Mouse (Mus musculus): ENCODE data around the gene Iqsec1.

The Iqsec1 gene

DNA sequence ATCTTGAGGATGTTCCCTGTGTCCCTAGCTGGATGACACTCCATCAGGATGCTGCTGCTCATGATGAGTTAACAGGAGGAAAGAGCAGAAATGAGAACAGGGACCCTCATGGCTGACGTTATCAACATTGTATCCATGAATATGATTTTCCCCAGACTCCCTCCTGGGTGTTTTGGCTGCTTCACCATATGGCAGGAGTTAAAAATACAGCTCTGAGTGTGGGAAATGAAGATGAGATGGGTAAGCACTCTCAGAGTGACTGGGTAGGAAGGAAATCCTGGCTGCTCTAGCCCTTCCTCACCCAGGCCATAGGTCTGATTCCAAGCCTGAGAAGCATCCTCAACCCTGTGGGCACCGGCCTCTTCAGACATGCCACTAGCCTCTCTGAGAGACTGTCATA, 14.2 kb downstream of the Iqsec1 start:
- ATAC-seq (ENCODE audit: insufficient number of reproducible peaks, low FRiP score, low TSS enrichment): no peak

DNA sequence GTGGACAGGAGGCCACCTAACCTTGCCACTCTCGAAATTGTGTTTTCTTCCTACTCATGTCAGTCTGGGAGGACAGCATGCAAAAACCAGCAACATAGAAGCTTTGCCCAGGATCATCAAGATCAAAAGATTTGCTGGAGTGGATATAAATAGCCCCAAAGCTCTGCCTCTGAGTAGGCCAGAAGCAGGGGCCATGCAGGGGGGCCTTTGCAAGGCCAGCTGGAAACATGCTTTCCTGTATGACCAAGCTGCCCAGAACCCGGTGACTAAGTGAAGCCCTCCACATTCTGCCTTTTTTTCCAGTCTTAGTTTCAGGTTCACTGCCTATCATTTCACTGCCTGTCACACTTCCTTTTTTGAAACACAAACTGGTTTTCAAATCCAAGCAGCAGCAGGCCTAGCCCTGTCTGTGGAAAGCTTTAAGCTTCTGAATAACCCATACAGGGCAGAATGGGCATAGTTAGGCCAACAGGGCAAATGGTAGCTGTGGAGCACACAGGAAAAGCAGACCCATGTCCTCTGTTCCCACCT, 19.1 kb downstream of the Iqsec1 start:
- no peak for ATAC-seq (ENCODE audit: insufficient number of reproducible peaks, low FRiP score, low TSS enrichment)

DNA sequence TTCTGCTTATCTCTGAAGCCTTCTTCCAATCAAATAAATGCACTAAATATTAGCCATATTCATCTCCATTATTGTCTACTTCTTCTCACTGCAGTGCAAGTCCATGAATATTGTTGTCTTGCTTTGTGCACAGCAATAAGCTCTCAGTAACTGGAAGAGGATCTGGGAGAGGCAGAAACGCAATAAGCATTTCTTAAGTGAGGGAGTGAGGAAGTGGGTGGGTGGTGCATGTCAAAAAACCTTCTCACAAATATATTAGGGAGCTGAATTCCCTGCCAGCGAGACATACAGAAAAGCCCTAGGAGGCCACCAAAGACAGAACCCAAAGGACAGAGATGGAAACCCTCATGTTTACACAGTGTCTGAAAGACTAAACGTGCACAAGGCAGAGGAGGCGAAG, 35.1 kb downstream of the Iqsec1 start:
- no peak for ATAC-seq (ENCODE audit: insufficient number of reproducible peaks, low FRiP score, low TSS enrichment)

DNA sequence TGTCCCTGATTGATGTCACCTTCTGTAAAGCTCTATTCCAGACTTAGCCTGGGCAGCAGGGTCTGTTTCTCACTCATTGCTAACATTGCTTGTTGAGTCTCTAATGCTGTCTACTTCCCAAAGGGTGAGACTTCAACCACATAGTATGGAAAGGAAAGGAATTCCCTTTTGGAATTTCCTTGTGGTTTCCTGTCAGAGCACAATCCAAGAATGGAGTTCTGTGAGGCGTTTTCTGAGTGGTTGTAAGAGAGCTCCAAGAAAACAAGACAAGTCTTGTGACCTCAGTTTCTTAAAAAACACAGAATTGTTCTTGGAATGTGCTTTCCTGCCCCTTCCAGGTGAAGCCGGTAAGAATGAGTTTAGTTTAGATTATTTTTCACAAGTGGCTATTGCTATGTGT, 37.5 kb downstream of the Iqsec1 start:
- ATAC-seq (ENCODE audit: insufficient number of reproducible peaks, low FRiP score, low TSS enrichment): no peak

DNA sequence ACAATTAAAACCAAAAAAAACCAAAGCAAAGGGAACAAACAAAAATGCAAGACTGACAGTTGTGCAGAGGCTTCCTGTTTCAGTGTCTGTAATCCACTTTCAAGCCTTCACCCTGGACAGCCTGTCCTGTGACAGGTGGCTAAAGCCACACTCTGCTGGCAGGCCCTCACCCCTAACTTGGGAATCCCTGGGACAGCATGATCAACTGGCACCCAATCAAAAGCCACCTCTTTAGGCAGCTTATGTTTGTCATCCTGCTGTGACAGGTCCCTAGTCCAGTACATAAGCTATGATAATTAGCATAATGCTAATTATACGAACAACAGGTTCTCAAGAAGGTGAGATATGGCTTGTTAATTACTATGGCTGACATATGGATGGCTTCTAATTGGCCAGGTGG, 40.4 kb downstream of the Iqsec1 start:
- ATAC-seq (ENCODE audit: insufficient number of reproducible peaks, low FRiP score, low TSS enrichment): no peak

DNA sequence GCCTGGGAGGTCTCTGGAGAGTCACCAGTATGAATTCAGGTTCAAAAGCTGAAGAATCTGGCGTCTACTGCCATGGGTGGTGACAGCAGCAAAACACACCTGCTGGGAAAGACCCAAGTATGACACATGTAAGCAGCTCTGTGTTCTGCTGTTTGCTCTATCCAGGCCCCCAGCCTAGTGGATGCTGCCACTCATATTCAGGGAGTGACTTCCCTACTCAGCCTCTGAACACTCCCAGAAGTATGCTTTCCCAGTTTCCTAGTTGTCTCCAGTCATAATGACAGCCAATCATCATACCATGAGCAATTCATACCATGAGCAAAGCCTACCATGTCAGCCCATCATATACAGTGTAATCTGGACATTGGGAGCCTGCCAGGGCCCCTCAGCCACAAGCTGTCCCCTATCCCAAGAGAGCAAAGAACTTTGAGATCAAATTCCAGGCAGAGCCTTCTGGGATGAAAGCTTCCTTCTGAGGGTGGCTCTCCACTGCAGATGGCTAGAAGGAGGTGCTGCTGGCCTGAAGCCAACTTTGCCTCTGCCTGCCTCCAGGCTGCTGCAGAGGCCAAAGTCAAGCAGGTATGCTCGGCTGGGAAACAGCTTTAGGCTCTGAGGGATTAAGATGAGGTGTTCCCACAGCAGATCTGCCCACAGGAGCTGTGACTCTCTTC, 42.8 kb downstream of the Iqsec1 start:
- 0 out of 2 replicates have a peak, but pooled peaks have one; percentile 37 for ATAC-seq (ENCODE audit: insufficient number of reproducible peaks, low FRiP score, low TSS enrichment)

DNA sequence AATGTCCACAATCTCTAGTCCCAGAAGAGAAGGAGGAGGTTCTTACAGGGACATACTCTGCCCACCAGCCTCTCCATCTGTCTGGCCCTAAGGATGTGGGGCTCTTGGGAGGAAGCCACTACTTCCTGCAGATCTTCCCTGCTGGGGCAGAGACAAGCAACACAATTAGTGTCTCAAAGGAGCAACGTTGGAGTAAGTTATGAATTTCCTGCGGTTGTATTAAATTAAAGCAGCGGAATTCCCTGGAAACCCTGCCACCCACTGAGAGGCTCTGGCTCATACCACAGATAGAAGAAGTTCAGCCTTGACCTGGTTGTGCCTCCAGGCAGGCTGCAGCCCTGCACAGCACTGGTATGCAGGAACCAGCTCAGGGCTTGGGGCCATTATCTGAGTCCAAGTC, 47.2 kb downstream of the Iqsec1 start:
- ATAC-seq (ENCODE audit: insufficient number of reproducible peaks, low FRiP score, low TSS enrichment): no peak

DNA sequence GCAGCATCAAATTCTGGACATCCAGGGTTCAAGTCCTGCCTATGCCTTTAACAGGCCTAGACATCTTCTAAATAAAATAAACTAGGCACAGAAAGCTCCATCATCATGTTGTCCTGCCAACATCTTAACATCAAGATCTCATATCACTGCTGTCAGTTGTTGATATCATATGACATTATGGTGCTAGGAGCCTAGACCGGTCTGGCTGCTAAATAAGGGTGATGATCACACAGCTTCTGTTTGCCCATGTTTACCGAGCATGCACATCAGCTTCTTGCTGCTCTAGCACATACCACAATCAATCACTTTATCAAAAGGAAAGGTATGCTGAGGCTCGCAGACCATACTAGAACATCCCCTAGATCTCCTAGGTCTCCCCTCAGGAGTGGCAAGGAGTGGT, 54.8 kb downstream of the Iqsec1 start:
- no peak for ATAC-seq (ENCODE audit: insufficient number of reproducible peaks, low FRiP score, low TSS enrichment)

DNA sequence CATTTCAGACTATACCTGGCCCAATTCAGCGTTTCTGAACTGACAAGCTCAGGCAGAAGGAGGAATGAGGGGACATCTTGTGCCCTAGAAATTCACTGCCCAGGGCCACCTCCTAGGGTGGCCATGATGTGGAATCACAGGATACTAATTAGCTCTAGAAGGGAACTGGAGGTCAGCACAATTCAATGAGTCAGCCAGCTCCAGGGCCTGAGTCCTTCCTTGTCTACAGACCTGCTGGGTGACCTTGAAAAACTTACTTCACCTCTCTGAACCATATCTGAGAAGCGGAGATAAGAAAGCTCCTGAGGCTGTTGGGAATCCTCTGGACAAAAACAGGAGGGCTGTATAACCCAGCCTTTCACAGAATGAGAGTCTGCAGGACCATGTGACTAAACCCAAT, 59.7 kb downstream of the Iqsec1 start:
- ATAC-seq (ENCODE audit: insufficient number of reproducible peaks, low FRiP score, low TSS enrichment): no peak

DNA sequence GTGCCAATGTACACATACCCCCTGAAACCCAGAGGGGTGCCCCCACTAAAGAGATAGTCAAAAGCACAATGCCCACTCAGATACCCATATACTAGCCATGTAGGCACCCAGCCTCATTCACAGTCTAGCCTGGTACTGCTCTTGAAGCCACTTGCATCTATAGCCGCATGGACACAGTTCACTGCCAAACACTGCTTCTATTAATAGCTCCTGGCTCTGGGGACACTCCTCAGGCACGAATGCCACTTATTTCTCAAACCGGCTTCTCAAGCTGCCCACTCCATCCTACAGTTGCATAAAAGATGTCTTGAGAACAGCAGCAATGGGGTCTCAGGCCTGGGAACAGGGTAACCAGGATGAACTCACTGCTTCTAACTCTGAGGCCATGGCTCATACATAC, 63.0 kb downstream of the Iqsec1 start:
- ATAC-seq (ENCODE audit: insufficient number of reproducible peaks, low FRiP score, low TSS enrichment): peak; percentile 34; the same call in 1 of the 2 replicates

DNA sequence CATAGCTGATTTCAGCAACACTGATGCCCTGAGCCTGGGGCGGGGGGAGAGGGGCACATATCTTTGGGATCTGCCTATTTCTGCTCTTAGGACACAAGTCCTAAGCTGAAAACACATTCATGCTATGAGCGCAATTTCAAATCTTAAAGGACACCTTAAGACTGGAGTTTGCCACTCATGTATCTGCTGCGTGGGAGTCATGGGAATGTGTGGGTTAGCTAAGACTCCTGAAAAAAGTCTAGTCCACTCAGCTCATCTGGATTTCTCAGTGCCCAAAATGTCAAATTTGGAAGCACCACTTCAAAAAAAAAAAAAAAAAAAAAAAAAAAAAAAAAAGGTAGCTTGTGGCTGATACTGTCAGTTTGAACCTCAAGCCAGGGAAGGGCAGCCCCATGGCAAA, 63.7 kb downstream of the Iqsec1 start:
- ATAC-seq (ENCODE audit: insufficient number of reproducible peaks, low FRiP score, low TSS enrichment): no peak

DNA sequence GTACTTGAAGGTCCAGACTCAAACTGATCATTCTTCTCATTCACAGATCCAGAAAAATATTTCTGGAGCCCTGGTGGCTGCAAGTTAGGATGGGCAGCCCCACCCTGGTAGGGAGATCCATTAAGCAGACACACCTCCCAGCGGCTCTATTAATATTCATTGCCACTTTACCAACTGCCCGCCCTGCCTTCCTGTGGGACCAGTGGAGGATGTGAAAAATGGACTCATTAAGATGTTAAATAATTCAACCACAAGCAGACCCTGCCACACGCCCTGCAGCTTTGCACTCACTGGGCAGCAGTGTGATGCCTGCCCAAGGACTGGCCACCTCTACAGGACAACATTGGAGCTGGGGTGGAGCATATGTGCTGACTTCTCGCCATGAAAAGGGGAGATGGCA, 64.1 kb downstream of the Iqsec1 start:
- no peak for ATAC-seq (ENCODE audit: insufficient number of reproducible peaks, low FRiP score, low TSS enrichment)

DNA sequence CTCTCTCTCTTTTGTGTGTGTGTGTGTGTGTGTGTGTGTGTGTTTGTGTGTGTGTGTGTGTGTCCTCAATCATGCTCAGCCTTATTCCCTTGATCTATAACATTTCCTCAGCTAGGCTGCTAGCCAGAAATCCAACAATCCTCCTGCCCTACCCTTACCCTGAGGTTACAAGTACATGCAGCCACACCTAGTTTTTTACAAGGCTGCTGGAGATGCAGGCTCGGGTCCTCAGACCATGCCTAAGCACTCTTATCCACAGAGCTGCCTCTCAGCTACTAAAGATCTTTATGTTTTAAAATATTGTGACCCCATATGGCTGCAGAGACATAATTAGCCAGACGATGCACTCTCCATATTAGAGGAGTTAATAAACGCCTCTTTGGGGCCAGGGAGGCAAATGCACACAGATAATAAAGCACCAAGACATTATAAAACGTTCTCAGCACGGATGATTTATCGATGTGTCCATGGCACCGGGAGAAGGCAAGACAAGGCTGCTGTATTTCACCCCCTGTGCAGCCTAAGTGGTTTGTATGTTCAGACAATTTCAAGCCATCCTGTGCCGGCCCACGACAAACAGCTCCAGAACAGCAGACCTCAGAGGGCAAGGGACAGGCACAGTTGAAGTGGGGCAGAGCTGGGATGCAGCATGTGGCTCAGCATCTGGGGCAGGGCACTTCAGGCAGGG, 67.1 kb downstream of the Iqsec1 start:
- ATAC-seq (ENCODE audit: insufficient number of reproducible peaks, low FRiP score, low TSS enrichment): no peak

DNA sequence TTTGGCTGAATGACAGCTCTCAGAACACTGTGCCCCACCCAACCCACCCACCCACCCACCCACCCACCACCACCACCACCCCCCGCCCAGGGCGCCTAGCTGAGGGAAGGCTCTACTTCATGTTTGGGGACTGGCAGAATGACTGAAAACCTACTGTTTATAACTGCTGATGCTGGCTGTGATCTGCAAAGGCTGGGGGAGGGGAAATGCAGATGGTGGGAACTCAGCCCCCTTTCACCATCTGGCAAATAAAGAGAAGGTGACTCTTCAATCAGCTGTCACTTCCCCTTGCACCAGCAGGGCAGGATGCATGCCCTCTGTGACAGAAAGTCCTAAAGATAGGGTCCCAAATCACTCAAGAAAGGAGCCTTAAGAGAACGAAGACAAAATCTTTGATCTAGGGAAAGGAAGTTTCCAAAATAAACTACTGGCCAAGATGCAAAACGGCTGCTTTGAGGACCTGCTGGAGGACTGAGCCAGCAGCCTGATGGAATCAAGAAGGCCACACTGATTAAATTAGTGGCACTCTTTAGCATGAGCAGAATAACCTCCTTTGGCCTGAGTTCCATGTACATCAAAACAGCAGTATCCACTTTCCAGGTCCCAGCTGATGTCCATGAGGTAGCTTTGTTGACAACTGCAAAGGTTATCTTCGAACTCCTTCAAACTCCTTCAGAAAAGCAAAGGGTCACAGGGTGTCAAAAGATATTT, 67.8 kb downstream of the Iqsec1 start:
- no peak for ATAC-seq (ENCODE audit: insufficient number of reproducible peaks, low FRiP score, low TSS enrichment)

DNA sequence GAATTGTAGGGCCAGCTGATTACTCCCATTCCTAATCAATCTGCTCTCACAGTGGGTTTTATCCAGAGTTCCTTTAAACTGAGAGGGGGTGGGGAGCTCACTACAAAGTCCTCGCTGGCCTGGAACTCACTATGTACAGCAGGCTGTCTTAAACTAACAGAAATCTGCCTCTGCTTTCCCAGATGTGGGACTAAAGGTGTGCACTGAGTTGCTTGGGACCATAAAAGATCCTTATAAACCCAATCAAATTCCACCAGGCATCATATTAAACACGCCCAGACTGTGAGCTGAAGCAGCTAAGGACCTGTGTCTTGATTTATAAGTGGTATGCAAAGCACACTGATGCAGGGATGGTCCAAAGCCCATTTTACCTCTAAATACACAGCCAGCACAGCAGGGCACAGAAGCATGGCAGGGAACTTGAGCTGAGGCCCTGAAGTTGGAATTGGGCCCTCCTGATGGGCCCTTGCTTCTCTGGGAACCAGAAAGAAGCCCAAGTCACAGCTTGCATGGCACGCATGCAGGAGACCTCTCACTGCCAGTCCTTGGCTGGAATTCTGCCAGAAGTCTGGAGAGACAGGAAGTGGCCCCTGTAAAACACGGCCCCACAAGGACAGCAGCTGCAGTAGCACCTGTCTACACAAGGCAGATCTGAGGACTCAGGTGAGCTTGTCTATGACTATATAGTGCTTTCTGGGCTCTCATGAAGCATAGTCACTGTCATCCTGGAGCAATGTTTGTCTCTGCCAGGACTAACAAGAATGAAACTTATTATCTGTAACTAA, 68.7 kb downstream of the Iqsec1 start:
- ATAC-seq (ENCODE audit: insufficient number of reproducible peaks, low FRiP score, low TSS enrichment): no peak

DNA sequence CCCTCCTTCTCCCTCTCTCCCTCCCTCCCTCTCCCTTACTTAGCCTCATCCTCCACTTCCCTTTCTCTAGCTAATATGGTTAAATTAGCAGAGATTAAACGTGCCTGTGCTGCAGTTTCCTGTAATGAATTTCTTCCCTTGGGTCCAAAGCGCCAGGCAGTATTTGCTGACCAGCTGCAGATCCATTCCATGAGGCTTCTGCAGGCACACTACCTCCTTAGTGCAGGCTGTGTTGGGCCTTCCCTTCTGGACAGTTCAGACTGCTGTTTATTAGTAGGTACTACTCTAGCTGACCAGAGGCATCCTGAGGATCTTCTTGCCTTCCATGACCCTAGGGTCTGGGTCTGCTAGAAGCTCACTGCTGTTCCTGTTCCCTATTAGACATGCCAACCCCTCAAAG, 72.9 kb downstream of the Iqsec1 start:
- no peak for ATAC-seq (ENCODE audit: insufficient number of reproducible peaks, low FRiP score, low TSS enrichment)

DNA sequence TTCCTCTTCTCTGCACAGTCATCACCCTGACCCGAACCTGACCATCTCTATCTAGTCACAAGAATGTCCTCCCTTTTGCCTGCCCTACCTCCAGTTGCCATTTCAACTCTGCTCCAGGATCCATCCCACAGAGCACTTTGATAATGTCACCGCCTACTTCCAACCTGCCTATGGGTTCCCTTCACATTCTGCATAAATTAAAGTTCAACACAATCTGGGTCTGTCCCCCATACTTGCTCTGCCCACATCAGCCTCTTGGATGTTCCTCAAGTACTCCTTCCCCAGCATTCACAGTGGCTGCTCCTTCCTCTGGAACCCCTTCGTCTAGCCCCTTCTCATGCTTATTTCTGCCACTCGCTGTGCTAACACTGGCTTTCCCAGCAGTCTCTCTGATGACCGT, 74.7 kb downstream of the Iqsec1 start:
- no peak for ATAC-seq (ENCODE audit: insufficient number of reproducible peaks, low FRiP score, low TSS enrichment)

DNA sequence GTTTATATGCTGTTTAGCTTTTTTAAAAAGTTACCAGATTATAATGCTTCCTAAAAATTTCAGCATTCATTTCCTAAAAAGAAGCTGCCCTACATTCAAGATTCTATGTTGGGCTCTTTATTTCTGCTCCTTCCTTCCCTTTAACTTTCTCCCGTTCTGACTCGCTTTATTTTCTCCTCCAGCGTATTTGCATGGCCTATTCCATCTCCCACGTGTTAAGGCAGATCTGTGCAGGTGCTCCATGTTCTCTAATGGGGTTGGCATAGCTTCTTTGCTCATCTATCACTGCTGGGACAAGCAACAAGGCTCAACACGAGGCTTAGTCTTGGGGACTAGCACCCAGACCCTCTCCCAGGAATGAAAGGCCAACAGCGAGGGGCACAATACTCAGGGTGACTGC, 75.7 kb downstream of the Iqsec1 start:
- no peak for ATAC-seq (ENCODE audit: insufficient number of reproducible peaks, low FRiP score, low TSS enrichment)

DNA sequence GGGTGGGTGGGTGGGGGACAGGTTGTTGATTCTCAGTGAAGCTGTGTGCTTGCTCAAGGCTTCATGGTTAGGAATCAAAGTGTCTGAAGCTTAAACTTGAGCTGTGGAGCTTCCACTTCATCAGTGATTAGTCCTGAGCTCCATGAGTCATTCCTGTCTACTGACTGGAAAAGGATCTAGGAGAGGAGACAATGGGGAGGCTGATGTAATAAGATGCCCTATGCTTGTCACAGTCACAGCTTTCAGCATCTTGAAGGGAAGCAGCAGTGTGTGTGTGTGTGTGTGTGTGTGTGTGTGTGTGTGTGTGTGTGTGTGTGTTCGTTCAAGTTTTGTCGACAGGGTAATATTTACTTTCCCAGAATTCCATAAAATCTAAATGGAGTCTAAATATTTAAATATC, 84.3 kb downstream of the Iqsec1 start:
- ATAC-seq (ENCODE audit: insufficient number of reproducible peaks, low FRiP score, low TSS enrichment): no peak

DNA sequence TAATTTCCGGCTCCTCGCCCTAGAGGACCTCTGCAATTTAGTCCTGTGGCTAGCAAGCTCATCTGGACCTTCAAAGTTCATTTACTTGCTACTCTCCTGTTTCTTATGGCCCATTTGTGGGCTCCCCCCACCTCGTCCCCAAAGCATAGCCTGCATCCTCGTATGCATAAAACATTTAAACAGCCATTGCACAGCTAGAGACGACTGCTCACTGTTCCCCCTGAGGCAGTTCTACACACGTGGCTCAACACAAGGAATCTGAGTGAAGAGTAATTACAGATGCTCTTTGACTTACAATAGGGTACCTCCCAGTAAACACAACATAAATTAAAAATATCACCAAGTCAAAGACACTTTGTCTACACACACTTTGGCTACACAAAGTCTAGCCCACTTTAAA, 88.2 kb downstream of the Iqsec1 start:
- no peak for ATAC-seq (ENCODE audit: insufficient number of reproducible peaks, low FRiP score, low TSS enrichment)

DNA sequence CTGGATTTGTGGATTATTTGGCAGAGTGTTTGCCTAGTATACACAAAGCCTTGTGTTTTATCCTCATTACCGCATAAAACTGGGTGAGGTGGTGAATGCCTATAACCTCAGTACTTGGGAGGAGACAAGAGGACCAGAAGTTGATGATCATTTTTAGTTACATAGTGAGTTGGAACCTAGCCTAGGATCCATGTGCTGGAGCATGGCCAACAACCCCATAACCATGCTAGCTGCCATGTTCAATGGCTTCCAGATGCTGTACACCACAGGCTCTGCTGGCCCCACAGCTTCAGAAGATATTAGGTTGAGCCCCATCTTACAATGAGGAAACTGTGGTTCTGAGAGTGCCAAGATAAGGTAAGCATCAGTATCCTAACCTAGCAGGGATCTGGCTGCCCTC, 89.2 kb downstream of the Iqsec1 start:
- no peak for ATAC-seq (ENCODE audit: insufficient number of reproducible peaks, low FRiP score, low TSS enrichment)
